Mouse (Mus musculus) ES-Bruce4 (cell line): ENCODE data around the gene Prrg2.

Experiments
- CTCF ChIP-seq: IDR thresholded peaks from one replicate; pipeline ENCODE4 v1.8.1; 2011; ENCODE audit warnings: low read depth, low read length
- POLR2A ChIP-seq: IDR thresholded peaks from one replicate; pipeline ENCODE4 v1.8.1; 2011; ENCODE audit warnings: low read length; ENCODE audit not compliant: insufficient read depth

- TF ChIP-seq CTCF, result no peak
- no peak for TF ChIP-seq POLR2A
These were observed 20.9 kb upstream of the Prrg2 start for GRCm38 (mm10) chr7:45083300-45083890.
